Mouse (Mus musculus): Measurements from ENCODE around the gene Tmem100.

The Tmem100 gene

GRCm38 (mm10) chr11:90029841-90030398, at the start of gene Tmem100:
Tmem100 (plus strand) TSS chr11:90030348.
- no peak for DNase-seq (ENCODE audit: low read depth, low spot score)

- no peak for DNase-seq (ENCODE audit: low read depth, low spot score)
These were observed 47.2 kb upstream of the Tmem100 start for GRCm38 (mm10) chr11:89982918-89983317.

GRCm38 (mm10) chr11:89984436-89984835, 45.7 kb upstream of the Tmem100 start:
- no peak for DNase-seq (ENCODE audit: low read depth, low spot score)

- DNase-seq (ENCODE audit: low read depth, low spot score), result no peak
These were observed 44.7 kb upstream of the Tmem100 start for GRCm38 (mm10) chr11:89985200-89986187.

GRCm38 (mm10) chr11:89986516-89986915, 43.6 kb upstream of the Tmem100 start:
- DNase-seq (ENCODE audit: low read depth, low spot score), result no peak

GRCm38 (mm10) chr11:89988936-89989589, 41.1 kb upstream of the Tmem100 start:
- DNase-seq (ENCODE audit: low read depth, low spot score), result peak; percentile 64

- no peak for DNase-seq (ENCODE audit: low read depth, low spot score)
These were observed 38.5 kb upstream of the Tmem100 start for GRCm38 (mm10) chr11:89991661-89992060.

- DNase-seq (ENCODE audit: low read depth, low spot score), result no peak
These were observed 35.4 kb upstream of the Tmem100 start for GRCm38 (mm10) chr11:89994706-89995105.

- DNase-seq (ENCODE audit: low read depth, low spot score), result no peak
These were observed 34.6 kb upstream of the Tmem100 start for GRCm38 (mm10) chr11:89995596-89995995.

- no peak for DNase-seq (ENCODE audit: low read depth, low spot score)
These were observed 33.7 kb upstream of the Tmem100 start for GRCm38 (mm10) chr11:89996406-89996805.

- DNase-seq (ENCODE audit: low read depth, low spot score), result no peak
These were observed 33.3 kb upstream of the Tmem100 start for GRCm38 (mm10) chr11:89996856-89997255.

GRCm38 (mm10) chr11:89998996-89999770, 31.0 kb upstream of the Tmem100 start:
- no peak for DNase-seq (ENCODE audit: low read depth, low spot score)

GRCm38 (mm10) chr11:90000666-90001065, 29.5 kb upstream of the Tmem100 start:
- DNase-seq (ENCODE audit: low read depth, low spot score), result no peak

- DNase-seq (ENCODE audit: low read depth, low spot score), result no peak
These were observed 28.5 kb upstream of the Tmem100 start for GRCm38 (mm10) chr11:90001396-90002230.

GRCm38 (mm10) chr11:90002231-90002986, 27.7 kb upstream of the Tmem100 start, which contains the start of gene Pctp:
Pctp (minus strand) TSS chr11:90002894.
- peak; percentile 82 for DNase-seq (ENCODE audit: low read depth, low spot score)

GRCm38 (mm10) chr11:90002987-90003348, 27.2 kb upstream of the Tmem100 start:
- DNase-seq (ENCODE audit: low read depth, low spot score), result no peak

- no peak for DNase-seq (ENCODE audit: low read depth, low spot score)
These were observed 26.8 kb upstream of the Tmem100 start for GRCm38 (mm10) chr11:90003386-90003785.

- no peak for DNase-seq (ENCODE audit: low read depth, low spot score)
These were observed 24.0 kb upstream of the Tmem100 start for GRCm38 (mm10) chr11:90006111-90006510.

- DNase-seq (ENCODE audit: low read depth, low spot score), result no peak
These were observed 22.2 kb upstream of the Tmem100 start for GRCm38 (mm10) chr11:90007791-90008531.
